Comparison of ENCODE assay signal across 8 mouse cellular contexts in genomic region chr13:60177797-60178110, GRCm38 (mm10). TPM values are rescaled to one million over a fixed set of nuclear protein-coding genes. Genes with fewer than 3 reads are reported as not detected.
DNase-seq lines count a peak whose midpoint lies in the region; ATAC-seq and TF ChIP-seq lines count a peak whose summit lies in the region.

No protein-coding gene starts in this region.

- peak overlapping the region; percentile 71 for H3K4me3 ChIP-seq in heart, embryonic 12.5 days
- peak overlapping the region; percentile 68; the same call in 1 of the 2 replicates for H3K4me3 ChIP-seq in ES-Bruce4 (ENCODE audit: low read depth, low read length)
- peak overlapping the region; percentile 91 for H3K4me3 ChIP-seq in hindbrain, embryonic 11.5 days (ENCODE audit: low read depth, low read length)
- H3K4me3 ChIP-seq in midbrain, embryonic 10.5 days = peak overlapping the region; percentile 93

- no peak for TF ChIP-seq CTCF in ES-Bruce4 (IDR thresholded peaks at IDR 0.05; ENCODE audit: low read depth, low read length)

- intact Hi-C loops in heart, postnatal 36 days (cut with DNase I) = loop anchor here (2.0 to 10.0 kb wide), 11 partner anchors 85 to 565 kb away; no protein-coding TSS in a partner anchor

- H3K9ac ChIP-seq in heart, embryonic 12.5 days = peak overlapping the region; percentile 67
- H3K9ac ChIP-seq in ES-Bruce4 (ENCODE audit: low read depth, poor library complexity, severe bottlenecking) = no peak overlapping the region
- peak overlapping the region; percentile 38; the same call in 1 of the 2 replicates for H3K9ac ChIP-seq in hindbrain, embryonic 11.5 days (ENCODE audit: low read depth, low read length)

- H3K27ac ChIP-seq in heart, embryonic 12.5 days (ENCODE audit: poor library complexity, severe bottlenecking) = peak overlapping the region; percentile 97
- no peak overlapping the region for H3K27ac ChIP-seq in ES-Bruce4 (ENCODE audit: insufficient read depth, low read length)
- H3K27ac ChIP-seq in hindbrain, embryonic 11.5 days (ENCODE audit: low read depth, low read length) = peak overlapping the region; percentile 66
- H3K27ac ChIP-seq in midbrain, embryonic 10.5 days (replicated peaks) = peak overlapping the region; percentile 99

- no peak for TF ChIP-seq POLR2A in ES-Bruce4 (IDR thresholded peaks at IDR 0.05; ENCODE audit: insufficient read depth, low read length)

- TF ChIP-seq EP300 in ES-Bruce4 (IDR thresholded peaks at IDR 0.05; ENCODE audit: insufficient read depth, low read depth, low read length) = no peak

- no peak for DNase-seq in heart, postnatal 36 days
- DNase-seq in hindbrain, embryonic 11.5 days (ENCODE audit: low spot score) = no peak
- DNase-seq in midbrain, embryonic 10.5 days (ENCODE audit: low spot score) = no peak
- no peak for DNase-seq in right cerebral cortex, adult 2 months (ENCODE audit: low spot score in 2 of 2)
- no peak for DNase-seq in embryo, embryonic 9.5 days (ENCODE audit: extremely low spot score)

- peak overlapping the region; percentile 93 for H3K4me2 ChIP-seq in heart, embryonic 12.5 days
- H3K4me2 ChIP-seq in hindbrain, embryonic 11.5 days (replicated peaks; ENCODE audit: low read depth, low read length) = peak overlapping the region; percentile 82

- under 1% methylated on average over 13 of the region's 13 CpGs for WGBS in heart, embryonic 12.5 days
- under 1% methylated on average over 13 of the region's 13 CpGs for WGBS in hindbrain, embryonic 11.5 days
- under 1% methylated on average over 13 of the region's 13 CpGs for WGBS in midbrain, embryonic 10.5 days

- no peaks in the 10 kb centered on the region for H3K9me3 ChIP-seq in heart, embryonic 12.5 days (replicated peaks)
- H3K9me3 ChIP-seq in ES-Bruce4 (replicated peaks; ENCODE audit: control insufficient read depth, insufficient read depth, low read length, poor library complexity, severe bottlenecking) = no peaks in the 10 kb centered on the region
- no peaks in the 10 kb centered on the region for H3K9me3 ChIP-seq in hindbrain, embryonic 11.5 days (ENCODE audit: control insufficient read depth, low read length)
- H3K9me3 ChIP-seq in midbrain, embryonic 10.5 days (replicated peaks) = no peaks in the 10 kb centered on the region

- H3K36me3 ChIP-seq in heart, embryonic 12.5 days = no peaks in the 10 kb centered on the region
- no peaks in the 10 kb centered on the region for H3K36me3 ChIP-seq in ES-Bruce4 (ENCODE audit: control insufficient read depth, insufficient read depth, low read length, poor library complexity, severe bottlenecking)
- no peaks in the 10 kb centered on the region for H3K36me3 ChIP-seq in hindbrain, embryonic 11.5 days (ENCODE audit: control insufficient read depth, insufficient read depth, low read length)
- H3K36me3 ChIP-seq in midbrain, embryonic 10.5 days = peaks cover 7% of the 10 kb centered on the region; the same call in 1 of the 2 replicates

- ATAC-seq in heart, embryonic 12.5 days (ENCODE audit: insufficient number of reproducible peaks, low FRiP score) = no peak
- no peak for ATAC-seq in hindbrain, embryonic 11.5 days (ENCODE audit: low FRiP score)
- ATAC-seq in frontal cortex, adult (ENCODE audit: low TSS enrichment) = no peak

- H3K27me3 ChIP-seq in heart, embryonic 12.5 days (replicated peaks) = no peaks in the 10 kb centered on the region
- H3K27me3 ChIP-seq in ES-Bruce4 (ENCODE audit: control insufficient read depth, insufficient read depth, low read length, poor library complexity, severe bottlenecking) = no peaks in the 10 kb centered on the region
- no peaks in the 10 kb centered on the region; the same call in 1 of the 2 replicates for H3K27me3 ChIP-seq in hindbrain, embryonic 11.5 days (ENCODE audit: control insufficient read depth, insufficient read depth, low read length)
- peaks cover 29% of the 10 kb centered on the region for H3K27me3 ChIP-seq in midbrain, embryonic 10.5 days (ENCODE audit: low read depth, poor library complexity, severe bottlenecking)

- H3K4me1 ChIP-seq in heart, embryonic 12.5 days (replicated peaks) = peaks cover 18% of the 10 kb centered on the region
- H3K4me1 ChIP-seq in ES-Bruce4 (ENCODE audit: control insufficient read depth, insufficient read depth, low read length) = no peaks in the 10 kb centered on the region
- no peaks in the 10 kb centered on the region for H3K4me1 ChIP-seq in hindbrain, embryonic 11.5 days (replicated peaks; ENCODE audit: control insufficient read depth, insufficient read depth, low read length)
- H3K4me1 ChIP-seq in midbrain, embryonic 10.5 days = peaks cover 56% of the 10 kb centered on the region

RNA-seq across cellular contexts. Expression of gene Gas1, which starts 0.6 kb away (rescaled TPM):
- polyA plus RNA-seq in heart, embryonic 12.5 days (2016; fragmentation: Nextera tagmentation; extraction: Ambion mirVana) = 55.2 and 56.6 TPM in 2 replicates
- total RNA-seq in heart, postnatal 36 days (2021) = 10 to 100 TPM; 30.8 to 35.8 TPM
- polyA plus RNA-seq in ES-Bruce4 (2011; ENCODE audit: insufficient read depth, insufficient read length, low read depth, missing spikeins) = 2.6 and 3.5 TPM in 2 replicates
- 106 and 124 TPM in 2 replicates for polyA plus RNA-seq in hindbrain, embryonic 11.5 days (2014; fragmentation: Nextera tagmentation; extraction: Ambion mirVana)
- polyA plus RNA-seq in midbrain, embryonic 10.5 days (2016; fragmentation: Nextera tagmentation; extraction: Ambion mirVana) = 49.2 and 49.5 TPM in 2 replicates

Comparison
In these comparisons a context has a peak if more than half of its experiments do, and no peak if none do; other contexts are left out.
1. RNA of gene Gas1, which starts 0.6 kb away (polyA plus RNA-seq): 106 to 124 TPM in hindbrain, embryonic 11.5 days, 55.2 to 56.6 TPM in heart, embryonic 12.5 days and 49.2 to 49.5 TPM in midbrain, embryonic 10.5 days; 2.6 to 3.5 TPM in ES-Bruce4; every median in the first group is over 10 times any median in the second.
2. Peak in every context shown above with its lines, with median percentiles within 50 percentile points of each other: H3K4me3 ChIP-seq.